20 mouse cellular contexts compared by ENCODE assay signal in genomic region chr8:101462515-101462914, GRCm38 (mm10).
DNase-seq lines count a peak whose midpoint lies in the region; ATAC-seq and TF ChIP-seq lines count a peak whose summit lies in the region.
"Had no signal": no experiment of that assay in that cellular context is flagged by ENCODE, and none has a peak within 500 bp of the region (broad histone marks: within the 10 kb centered on the region; RNA-seq: fewer than 3 reads in every experiment).

No protein-coding gene starts in this region.

- 63% methylated on average over 1 of the region's 1 CpGs for WGBS in forebrain, embryonic 14.5 days
- WGBS in forebrain, embryonic 11.5 days, result 91% methylated on average over 1 of the region's 1 CpGs
- WGBS in intestine, postnatal 0 days, result 83% methylated on average over 1 of the region's 1 CpGs

- peak; percentile 72 for DNase-seq in forebrain, embryonic 14.5 days (ENCODE audit: low spot score)
- no peak for DNase-seq in forebrain, embryonic 11.5 days (ENCODE audit: low spot score)
- peak; percentile 27 to 38 for DNase-seq in right cerebral cortex, postnatal 10 days (ENCODE audit: low spot score in 2 of 2)
- no peak for DNase-seq in right cerebral cortex, postnatal 14 days
- DNase-seq in cerebellum, postnatal 10 days, result peak; percentile 92 to 95
- DNase-seq in layer of hippocampus, postnatal 14 days (ENCODE audit: low spot score in 2 of 2), result no peak
- DNase-seq: adrenal gland, adult 2 months; gastrocnemius, postnatal 14 days; heart, adult 2 months; kidney, adult 11 months; kidney, postnatal 14 days; thymus, postnatal 36 days had no signal

- H3K27ac ChIP-seq in forebrain, embryonic 14.5 days (ENCODE audit: low read depth, low read length), result no peak overlapping the region
- no peak overlapping the region for H3K27ac ChIP-seq in forebrain, embryonic 11.5 days (ENCODE audit: low read depth, low read length)
- H3K27ac ChIP-seq in intestine, postnatal 0 days (ENCODE audit: low read depth, low read length), result no peak overlapping the region
- H3K27ac ChIP-seq: embryonic facial prominence, embryonic 15.5 days; heart, adult 2 months; heart, embryonic 15.5 days; hindbrain, embryonic 10.5 days; limb, embryonic 13.5 days; liver, embryonic 14.5 days had no signal

- TF ChIP-seq CTCF in intestine, postnatal 0 days (IDR thresholded peaks at IDR 0.05; ENCODE audit: low read depth), result no peak

- H3K9ac ChIP-seq in forebrain, embryonic 14.5 days (ENCODE audit: low read length), result no peak overlapping the region
- no peak overlapping the region for H3K9ac ChIP-seq in forebrain, embryonic 11.5 days (ENCODE audit: low read length)
- H3K9ac ChIP-seq in intestine, postnatal 0 days (ENCODE audit: low read depth, low read length), result no peak overlapping the region
- H3K9ac ChIP-seq: embryonic facial prominence, embryonic 15.5 days; heart, embryonic 15.5 days; limb, embryonic 13.5 days; liver, embryonic 14.5 days had no signal

- peak; percentile 75; the same call in 1 of the 2 replicates for ATAC-seq in forebrain, embryonic 14.5 days
- ATAC-seq in forebrain, embryonic 11.5 days (replicated peaks; ENCODE audit: low FRiP score), result no peak
- no peak for ATAC-seq in activated CD4-positive, CD25-positive, alpha-beta regulatory T cell, adult 4 months
- ATAC-seq in intestine, postnatal 0 days, result no peak
- ATAC-seq: midbrain, embryonic 16.5 days had no signal

- no peak overlapping the region for H3K4me3 ChIP-seq in forebrain, embryonic 14.5 days (ENCODE audit: low read depth, low read length)
- H3K4me3 ChIP-seq in forebrain, embryonic 11.5 days (ENCODE audit: low read depth, low read length), result no peak overlapping the region
- H3K4me3 ChIP-seq in intestine, postnatal 0 days (ENCODE audit: low read depth, low read length), result no peak overlapping the region
- H3K4me3 ChIP-seq: embryonic facial prominence, embryonic 15.5 days; heart, adult 2 months; heart, embryonic 15.5 days; hindbrain, embryonic 10.5 days; limb, embryonic 13.5 days had no signal

- H3K9me3 ChIP-seq in forebrain, embryonic 14.5 days (replicated peaks; ENCODE audit: control insufficient read depth, low read length), result no peaks in the 10 kb centered on the region
- no peaks in the 10 kb centered on the region for H3K9me3 ChIP-seq in forebrain, embryonic 11.5 days (ENCODE audit: control insufficient read depth, low read length)
- no peaks in the 10 kb centered on the region for H3K9me3 ChIP-seq in intestine, postnatal 0 days (ENCODE audit: control insufficient read depth)
- H3K9me3 ChIP-seq: embryonic facial prominence, embryonic 15.5 days; heart, embryonic 15.5 days; hindbrain, embryonic 10.5 days; limb, embryonic 13.5 days had no signal

- H3K4me1 ChIP-seq in forebrain, embryonic 14.5 days (ENCODE audit: control insufficient read depth, insufficient read depth, low read length), result no peaks in the 10 kb centered on the region
- no peaks in the 10 kb centered on the region for H3K4me1 ChIP-seq in forebrain, embryonic 11.5 days (replicated peaks; ENCODE audit: control insufficient read depth, insufficient read depth, low read length)
- no peaks in the 10 kb centered on the region for H3K4me1 ChIP-seq in intestine, postnatal 0 days (replicated peaks; ENCODE audit: control insufficient read depth, insufficient read depth, low read length)
- H3K4me1 ChIP-seq: embryonic facial prominence, embryonic 15.5 days; heart, embryonic 15.5 days; hindbrain, embryonic 10.5 days; limb, embryonic 13.5 days had no signal

- no peaks in the 10 kb centered on the region for H3K36me3 ChIP-seq in forebrain, embryonic 14.5 days (ENCODE audit: control insufficient read depth, insufficient read depth, low read length)
- H3K36me3 ChIP-seq in forebrain, embryonic 11.5 days (ENCODE audit: control insufficient read depth, insufficient read depth, low read length), result no peaks in the 10 kb centered on the region
- no peaks in the 10 kb centered on the region for H3K36me3 ChIP-seq in intestine, postnatal 0 days (ENCODE audit: control insufficient read depth, insufficient read depth)
- H3K36me3 ChIP-seq: embryonic facial prominence, embryonic 15.5 days; heart, embryonic 15.5 days; hindbrain, embryonic 10.5 days; limb, embryonic 13.5 days had no signal

- no peak overlapping the region for H3K4me2 ChIP-seq in forebrain, embryonic 14.5 days (ENCODE audit: low read length)
- no peak overlapping the region for H3K4me2 ChIP-seq in forebrain, embryonic 11.5 days (ENCODE audit: low read depth, low read length, severe bottlenecking)
- no peak overlapping the region for H3K4me2 ChIP-seq in intestine, postnatal 0 days (replicated peaks; ENCODE audit: low read depth)
- H3K4me2 ChIP-seq: embryonic facial prominence, embryonic 15.5 days; heart, embryonic 15.5 days; limb, embryonic 13.5 days had no signal

- no peaks in the 10 kb centered on the region for H3K27me3 ChIP-seq in forebrain, embryonic 14.5 days (replicated peaks; ENCODE audit: control insufficient read depth, insufficient read depth, low read length)
- H3K27me3 ChIP-seq in forebrain, embryonic 11.5 days (ENCODE audit: control insufficient read depth, insufficient read depth, low read length), result no peaks in the 10 kb centered on the region
- H3K27me3 ChIP-seq in intestine, postnatal 0 days (replicated peaks; ENCODE audit: control insufficient read depth, insufficient read depth, low read length), result no peaks in the 10 kb centered on the region
- H3K27me3 ChIP-seq: embryonic facial prominence, embryonic 15.5 days; heart, embryonic 15.5 days; limb, embryonic 13.5 days had no signal

Comparison
In these comparisons a context has a peak if more than half of its experiments do, and no peak if none do; other contexts are left out.
1. DNase-seq: peak in forebrain, embryonic 14.5 days (single experiment), right cerebral cortex, postnatal 10 days (2 of 2) and cerebellum, postnatal 10 days (2 of 2); none in forebrain, embryonic 11.5 days (single experiment), right cerebral cortex, postnatal 14 days (single experiment) and layer of hippocampus, postnatal 14 days (0 of 2).